Mouse (Mus musculus) myocyte (in vitro differentiated cells): ENCODE results near the gene Hoxd9.

Experiments
- MAX ChIP-seq: IDR thresholded peaks from one replicate; pipeline ENCODE4 v1.6.1; 2011; ENCODE audit warnings: low read depth, mild to moderate bottlenecking, control low read depth
- POLR2A ChIP-seq: IDR thresholded peaks from one replicate; pipeline ENCODE4 v1.6.1; 2011; ENCODE audit warnings: low read depth, mild to moderate bottlenecking, control low read depth, moderate library complexity; ENCODE audit not compliant: insufficient read length
- POLR2AphosphoS2 ChIP-seq: IDR thresholded peaks from one replicate; pipeline ENCODE4 v1.6.1; 2011; ENCODE audit warnings: low read depth, control low read depth; ENCODE audit not compliant: insufficient read length
- TCF3 ChIP-seq: IDR thresholded peaks from one replicate; pipeline ENCODE4 v1.6.1; 2011; ENCODE audit warnings: low read depth, control low read depth; ENCODE audit not compliant: insufficient read length

DNA sequence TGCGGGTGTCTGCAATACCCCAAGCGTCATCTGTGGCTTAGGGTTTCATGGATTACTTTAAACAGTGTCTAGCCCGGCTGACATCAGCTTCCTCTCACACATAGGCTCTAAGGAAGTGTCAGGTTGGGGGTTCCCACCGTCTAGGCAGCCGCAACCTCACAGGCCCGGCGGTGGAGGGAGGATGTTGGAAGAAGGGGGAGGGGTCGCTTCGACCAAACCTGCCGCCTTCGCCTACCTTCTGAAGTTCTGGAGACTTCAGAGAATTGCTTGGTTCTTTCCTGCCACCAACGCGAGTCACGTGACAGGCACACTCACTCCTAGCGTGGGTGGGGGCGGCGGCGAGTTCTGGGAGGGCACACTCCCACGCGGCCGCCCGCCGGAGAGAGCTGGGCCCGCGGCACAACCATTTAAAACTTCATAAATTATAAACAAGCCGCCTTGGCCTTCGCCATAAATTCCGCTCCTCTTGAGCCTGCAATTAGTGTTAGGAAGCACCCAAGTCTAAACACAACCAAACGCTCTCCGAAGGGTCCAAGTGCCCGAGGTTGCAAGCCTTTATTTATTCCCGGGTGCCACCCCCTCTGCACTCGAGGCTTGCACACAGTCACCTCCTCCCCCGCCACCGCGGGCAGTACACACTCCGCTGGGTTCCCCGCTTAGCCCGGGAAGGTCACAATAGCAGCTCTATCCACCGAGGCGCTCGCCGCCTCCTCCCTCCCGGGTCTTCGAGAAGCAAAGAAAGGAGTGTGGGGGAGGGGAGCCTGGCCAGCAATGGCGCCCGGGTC lies 52.0 kb downstream of the Hoxd9 start:
- TF ChIP-seq MAX (no peak), POLR2A (no peak), TCF3 (no peak), POLR2AphosphoS2 (no peak)
